Mouse (Mus musculus): Measurements from ENCODE around the gene Jund. TPM values are rescaled to one million over a fixed set of nuclear protein-coding genes. Genes with fewer than 3 reads are reported as not detected.

Gene Jund
- total and polyA plus RNA-seq, 3 experiments = 191 to 283 (median 279) TPM

GRCm38 (mm10) chr8:70656193-70656790 lies 42.5 kb upstream of the Jund start:
- Histone ChIP-seq H3K27me3 (replicated peaks) (no peaks in the 10 kb centered on the region), H3K27ac (ENCODE audit: insufficient read depth, low read depth) (no peak overlapping the region), H3K4me1 (ENCODE audit: control insufficient read depth in 1 of 2, insufficient read depth in 2 of 2) (peaks cover 10 to 59% of the 10 kb centered on the region in 2 experiments), H3K4me3 (replicated peaks in 1 of 3; ENCODE audit: low read depth in 2 of 3, low read length in 2 of 3, poor library complexity in 1 of 3) (no peak overlapping the region), H3K36me3 (replicated peaks in 1 of 2; ENCODE audit: control insufficient read depth in 1 of 2, insufficient read depth in 1 of 2, low read length in 1 of 2) (peaks cover 13 to 54% of the 10 kb centered on the region in 2 experiments), H3K79me2 (replicated peaks; ENCODE audit: control insufficient read depth, extremely low read depth, insufficient read depth, poor library complexity, severe bottlenecking) (peaks cover 12% of the 10 kb centered on the region; the same call in 1 of the 2 replicates), H3K9ac (ENCODE audit: insufficient read depth, low read depth) (no peak overlapping the region), H3K4me2 (ENCODE audit: insufficient read depth, low read depth, poor library complexity, severe bottlenecking) (no peak overlapping the region), H3K9me3 (replicated peaks; ENCODE audit: low read length) (no peaks in the 10 kb centered on the region)
- dilution Hi-C loops (cut with MboI; ENCODE audit: extremely low pct_ligation_motif_present, extremely low pct_unique_long_range_greater_than_20kb, low sequenced_read_pairs) (no loop called here), in situ Hi-C loops (cut with MboI; ENCODE audit: low pct_ligation_motif_present, low pct_unique_long_range_greater_than_20kb, low sequenced_read_pairs) (no loop called here)
- TF ChIP-seq ZC3H11A (IDR thresholded peaks at IDR 0.05; ENCODE audit: low read depth, low read length) = no peak
- DNase-seq (ENCODE audit: extremely low read depth) = no peak

GRCm38 (mm10) chr8:70657214-70657613 lies 41.5 kb upstream of the Jund start:
- peaks cover 12% of the 10 kb centered on the region; the same call in 1 of the 2 replicates for H3K79me2 ChIP-seq (replicated peaks; ENCODE audit: control insufficient read depth, extremely low read depth, insufficient read depth, poor library complexity, severe bottlenecking)
- H3K4me2 ChIP-seq (ENCODE audit: insufficient read depth, low read depth, poor library complexity, severe bottlenecking) = no peak overlapping the region
- H3K36me3 ChIP-seq (replicated peaks in 1 of 2; ENCODE audit: control insufficient read depth in 1 of 2, insufficient read depth in 1 of 2, low read length in 1 of 2) = peaks cover 6 to 46% of the 10 kb centered on the region in 2 experiments
- peaks cover 10 to 64% of the 10 kb centered on the region in 2 experiments for H3K4me1 ChIP-seq (ENCODE audit: control insufficient read depth in 1 of 2, insufficient read depth in 2 of 2)
- no peak for DNase-seq (ENCODE audit: extremely low read depth)
- dilution Hi-C loops (cut with MboI; ENCODE audit: extremely low pct_ligation_motif_present, extremely low pct_unique_long_range_greater_than_20kb, low sequenced_read_pairs) = no loop called here
- no peak overlapping the region for H3K4me3 ChIP-seq (replicated peaks in 1 of 3; ENCODE audit: low read depth in 2 of 3, low read length in 2 of 3, poor library complexity in 1 of 3)
- no peaks in the 10 kb centered on the region for H3K9me3 ChIP-seq (replicated peaks; ENCODE audit: low read length)
- no peak overlapping the region for H3K9ac ChIP-seq (ENCODE audit: insufficient read depth, low read depth)
- no peaks in the 10 kb centered on the region for H3K27me3 ChIP-seq (replicated peaks)
- in situ Hi-C loops (cut with MboI; ENCODE audit: low pct_ligation_motif_present, low pct_unique_long_range_greater_than_20kb, low sequenced_read_pairs) = no loop called here
- no peak for TF ChIP-seq CHD2 (IDR thresholded peaks at IDR 0.05; ENCODE audit: low read length)
- H3K27ac ChIP-seq (ENCODE audit: insufficient read depth, low read depth) = no peak overlapping the region

- peaks cover 12% of the 10 kb centered on the region; the same call in 1 of the 2 replicates for H3K79me2 ChIP-seq (replicated peaks; ENCODE audit: control insufficient read depth, extremely low read depth, insufficient read depth, poor library complexity, severe bottlenecking)
- H3K27ac ChIP-seq (ENCODE audit: insufficient read depth, low read depth) = no peak overlapping the region
- no peak for DNase-seq (ENCODE audit: extremely low read depth)
- peaks cover 10 to 64% of the 10 kb centered on the region in 2 experiments for H3K4me1 ChIP-seq (ENCODE audit: control insufficient read depth in 1 of 2, insufficient read depth in 2 of 2)
- dilution Hi-C loops (cut with MboI; ENCODE audit: extremely low pct_ligation_motif_present, extremely low pct_unique_long_range_greater_than_20kb, low sequenced_read_pairs) (no loop called here), in situ Hi-C loops (cut with MboI; ENCODE audit: low pct_ligation_motif_present, low pct_unique_long_range_greater_than_20kb, low sequenced_read_pairs) (no loop called here)
- no peaks in the 10 kb centered on the region for H3K9me3 ChIP-seq (replicated peaks; ENCODE audit: low read length)
- peaks cover 4 to 41% of the 10 kb centered on the region in 2 experiments for H3K36me3 ChIP-seq (replicated peaks in 1 of 2; ENCODE audit: control insufficient read depth in 1 of 2, insufficient read depth in 1 of 2, low read length in 1 of 2)
- H3K9ac ChIP-seq (ENCODE audit: insufficient read depth, low read depth) = no peak overlapping the region
- H3K4me2 ChIP-seq (ENCODE audit: insufficient read depth, low read depth, poor library complexity, severe bottlenecking) = no peak overlapping the region
- H3K27me3 ChIP-seq (replicated peaks) = no peaks in the 10 kb centered on the region
- H3K4me3 ChIP-seq (replicated peaks in 1 of 3; ENCODE audit: low read depth in 2 of 3, low read length in 2 of 3, poor library complexity in 1 of 3) = no peak overlapping the region
- TF ChIP-seq SIN3A (IDR thresholded peaks at IDR 0.05; ENCODE audit: low read length) = no peak
- TF ChIP-seq JUN (IDR thresholded peaks at IDR 0.05; ENCODE audit: insufficient read depth, low read depth, low read length) = no peak
- TF ChIP-seq EP300 (IDR thresholded peaks at IDR 0.05; ENCODE audit: low read length) = no peak
- TF ChIP-seq ZMIZ1 (IDR thresholded peaks at IDR 0.05; ENCODE audit: low read depth, low read length) = no peak
- TF ChIP-seq MAZ (IDR thresholded peaks at IDR 0.05; ENCODE audit: low read depth, low read length) = no peak
- no peak for TF ChIP-seq TCF12 (IDR thresholded peaks at IDR 0.05; ENCODE audit: low read depth, low read length)
- TF ChIP-seq MEF2A (IDR thresholded peaks at IDR 0.05; ENCODE audit: borderline replicate concordance, low read depth, low read length) = no peak
- no peak for TF ChIP-seq GABPA (IDR thresholded peaks at IDR 0.05; ENCODE audit: insufficient replicate concordance, low read depth, low read length)
- no peak for TF ChIP-seq E2F4 (IDR thresholded peaks at IDR 0.05; ENCODE audit: insufficient replicate concordance, low read depth, low read length)
- no peak for TF ChIP-seq POLR2AphosphoS2 (IDR thresholded peaks at IDR 0.05; ENCODE audit: low read depth, low read length)
- TF ChIP-seq CTCF (conservative IDR thresholded peaks at IDR 0.05 in 1 of 2, IDR thresholded peaks at IDR 0.05 in 1 of 2; ENCODE audit: low read depth in 2 of 2, low read length in 2 of 2) = no peak
- TF ChIP-seq TBP (conservative IDR thresholded peaks at IDR 0.05; ENCODE audit: low read depth, low read length) = no peak
- no peak for TF ChIP-seq KAT2A (IDR thresholded peaks at IDR 0.05; ENCODE audit: insufficient replicate concordance, low read length)
- TF ChIP-seq ZNF384 (IDR thresholded peaks at IDR 0.05; ENCODE audit: low read depth, low read length) = no peak
- TF ChIP-seq RCOR1 (conservative IDR thresholded peaks at IDR 0.05; ENCODE audit: low read depth, low read length) = no peak
- TF ChIP-seq USF1 (IDR thresholded peaks at IDR 0.05; ENCODE audit: low read depth, low read length) = no peak
- no peak for TF ChIP-seq UBTF (IDR thresholded peaks at IDR 0.05; ENCODE audit: low read depth, low read length)
- no peak for TF ChIP-seq CHD1 (IDR thresholded peaks at IDR 0.05; ENCODE audit: low read depth, low read length)
Observed at GRCm38 (mm10) chr8:70657739-70658138, 41.0 kb upstream of the Jund start.

Data from CH12.LX (cell line).